Mouse (Mus musculus): ENCODE measurements around the gene Gm10842. TPM values are rescaled to one million over a fixed set of nuclear protein-coding genes. Genes with fewer than 3 reads are reported as not detected.
"Not testable (repeated sequence)": the region's sequence is repeated elsewhere in the genome, so short reads cannot be mapped to it uniquely, and the experiment has no call there.

Gene Gm10842
- polyA plus RNA-seq (2012; rRNA removed), result not detected in 2 replicates

DNA sequence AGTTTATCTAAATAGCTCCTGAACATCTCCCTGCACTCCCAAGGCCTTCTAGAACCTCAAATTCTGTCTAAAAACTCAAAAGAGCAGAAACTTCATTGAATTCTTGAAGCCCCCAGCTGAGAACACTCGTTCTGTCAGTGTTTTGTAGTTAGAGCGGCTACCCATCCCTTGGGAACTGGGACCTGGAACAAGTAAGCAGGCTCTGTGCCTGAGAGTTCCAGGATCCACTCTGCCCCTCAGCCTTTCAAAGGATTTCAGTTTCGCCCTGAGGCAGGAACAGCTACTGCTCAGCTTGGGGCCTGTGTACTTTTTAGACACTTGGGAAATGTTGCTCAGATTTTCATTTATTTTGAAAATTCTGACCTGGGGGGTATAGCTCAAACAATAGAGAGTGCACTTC, at the start of gene Gm10842:
Gene Gm10842, plus strand, starts transcription at position 301 of the 400 bp plus-strand sequence.
- H3K4me1 ChIP-seq (ENCODE audit: control insufficient read depth, insufficient read depth, low read length), result no peaks in the 10 kb centered on the region
- WGBS, result 43% methylated on average over 3 of the region's 3 CpGs
- H3K27ac ChIP-seq (ENCODE audit: insufficient read depth, low read length), result no peak within 1 kb of the TSS
- TF ChIP-seq CTCF (IDR thresholded peaks at IDR 0.05; ENCODE audit: borderline replicate concordance, insufficient read depth, low read depth, low read length) (no peak), POLR2A (IDR thresholded peaks at IDR 0.05; ENCODE audit: borderline replicate concordance, insufficient read depth, low read length) (no peak)
- H3K27me3 ChIP-seq (ENCODE audit: control insufficient read depth, insufficient read depth, low read length), result no peaks in the 10 kb centered on the region
- H3K4me3 ChIP-seq (replicated peaks; ENCODE audit: insufficient read depth, low read depth, low read length), result no peak within 1 kb of the TSS
- no peak for DNase-seq

DNA sequence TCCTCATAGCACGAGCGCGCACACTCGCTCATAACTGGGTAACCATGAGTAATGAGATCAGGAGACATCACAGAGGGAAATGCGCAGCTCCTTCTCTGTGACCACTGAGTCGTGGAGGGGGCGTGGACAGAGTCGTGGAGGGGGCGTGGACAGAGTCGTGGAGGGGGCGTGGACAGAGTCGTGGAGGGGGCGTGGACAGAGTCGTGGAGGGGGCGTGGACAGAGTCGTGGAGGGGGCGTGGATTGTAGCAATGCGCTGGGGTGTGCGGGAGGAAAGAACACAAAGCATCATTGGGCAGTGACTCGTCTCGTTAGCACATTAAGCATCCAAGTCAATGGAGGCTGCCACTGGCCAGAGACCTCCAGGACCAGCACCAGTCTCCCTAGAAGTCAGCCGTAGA, 34.2 kb upstream of the Gm10842 start:
- H3K27ac ChIP-seq (ENCODE audit: insufficient read depth, low read length); H3K27me3 ChIP-seq (ENCODE audit: control insufficient read depth, insufficient read depth, low read length): not testable (repeated sequence)
- 78% methylated on average over 22 of the region's 22 CpGs for whole genome bisulfite sequencing

DNA sequence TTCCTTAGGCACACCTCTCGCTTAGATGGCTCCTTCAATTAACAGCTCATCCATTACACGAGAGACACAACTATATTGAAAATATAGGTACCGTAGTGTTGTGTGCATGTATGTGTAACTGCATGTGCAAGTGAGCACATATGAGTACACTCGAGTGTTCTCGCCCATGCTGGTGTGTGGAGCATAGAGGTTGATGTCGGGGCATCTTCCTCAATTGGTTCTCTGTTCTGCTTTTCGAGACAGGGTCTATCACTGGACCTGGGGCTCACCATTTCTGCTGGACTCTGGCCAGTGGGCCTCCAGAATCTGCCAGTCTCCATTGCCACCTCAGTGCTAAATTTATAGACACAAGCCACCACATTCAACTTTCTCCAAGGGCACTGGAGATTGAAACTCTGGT, 28.9 kb upstream of the Gm10842 start:
- TF ChIP-seq CTCF (IDR thresholded peaks at IDR 0.05; ENCODE audit: borderline replicate concordance, insufficient read depth, low read depth, low read length), result no peak
- no peak for TF ChIP-seq POLR2A (IDR thresholded peaks at IDR 0.05; ENCODE audit: borderline replicate concordance, insufficient read depth, low read length)
- Histone ChIP-seq H3K4me3 (replicated peaks; ENCODE audit: insufficient read depth, low read depth, low read length) (no peak overlapping the region), H3K4me1 (ENCODE audit: control insufficient read depth, insufficient read depth, low read length) (no peaks in the 10 kb centered on the region), H3K27ac (ENCODE audit: insufficient read depth, low read length) (no peak overlapping the region), H3K27me3 (ENCODE audit: control insufficient read depth, insufficient read depth, low read length) (no peaks in the 10 kb centered on the region)
- no peak for DNase-seq
- 86% methylated on average over 7 of the region's 7 CpGs for WGBS

More for the DNA sequence above, 34.2 kb upstream of the Gm10842 start:
- not testable (repeated sequence) for H3K4me1 ChIP-seq (ENCODE audit: control insufficient read depth, insufficient read depth, low read length); H3K4me3 ChIP-seq (replicated peaks; ENCODE audit: insufficient read depth, low read depth, low read length); DNase-seq

DNA sequence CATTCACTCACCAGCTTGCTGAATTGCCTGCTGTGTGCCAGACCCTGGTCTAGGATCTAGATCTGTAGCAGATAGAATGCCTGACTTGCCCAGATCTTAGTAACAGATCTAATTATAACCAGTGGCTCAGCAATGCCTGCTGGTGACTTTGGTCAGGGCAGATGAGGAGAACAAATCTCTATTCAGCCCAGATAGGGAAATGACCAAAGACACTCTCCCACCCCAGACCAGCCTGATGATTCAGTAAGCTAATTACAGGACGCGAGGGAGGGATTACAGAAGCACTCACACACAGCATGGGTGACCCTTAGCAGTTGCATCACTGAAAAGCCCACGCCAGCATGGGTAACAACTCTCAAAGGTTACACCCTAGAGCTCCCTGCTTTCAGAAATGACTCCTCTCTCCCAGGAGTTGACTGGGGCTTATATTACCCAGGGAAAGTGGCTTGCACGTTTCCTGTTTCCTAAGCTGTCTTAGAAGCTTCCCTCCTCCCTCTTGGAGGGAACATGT, 26.1 kb upstream of the Gm10842 start:
- H3K27me3 ChIP-seq (ENCODE audit: control insufficient read depth, insufficient read depth, low read length), result no peaks in the 10 kb centered on the region

DNA sequence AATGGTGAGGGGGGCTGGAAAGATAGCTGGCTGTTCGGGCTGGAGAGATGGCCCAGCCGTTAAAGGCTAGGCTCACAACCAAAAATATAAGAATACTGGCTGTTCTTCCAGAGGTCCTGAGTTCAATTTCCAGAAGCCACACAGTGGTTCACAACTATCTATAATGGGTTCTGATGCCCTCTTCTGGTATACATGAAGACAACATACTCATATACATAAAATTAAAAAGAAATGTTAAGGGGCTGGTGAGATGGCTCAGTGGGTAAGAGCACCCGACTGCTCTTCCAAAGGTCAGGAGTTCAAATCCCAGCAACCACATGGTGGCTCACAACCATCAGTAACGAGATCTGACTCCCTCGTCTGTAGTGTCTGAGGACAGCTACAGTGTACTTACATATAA, 24.9 kb upstream of the Gm10842 start:
- H3K27ac ChIP-seq (ENCODE audit: insufficient read depth, low read length); DNase-seq; H3K27me3 ChIP-seq (ENCODE audit: control insufficient read depth, insufficient read depth, low read length); H3K4me3 ChIP-seq (replicated peaks; ENCODE audit: insufficient read depth, low read depth, low read length); H3K4me1 ChIP-seq (ENCODE audit: control insufficient read depth, insufficient read depth, low read length): not testable (repeated sequence)
- WGBS, result 66% methylated on average over 5 of the region's 5 CpGs

More for the DNA sequence above, 26.1 kb upstream of the Gm10842 start:
- H3K4me3 ChIP-seq (replicated peaks; ENCODE audit: insufficient read depth, low read depth, low read length), result no peak overlapping the region
- H3K27ac ChIP-seq (ENCODE audit: insufficient read depth, low read length), result no peak overlapping the region
- TF ChIP-seq CTCF (IDR thresholded peaks at IDR 0.05; ENCODE audit: borderline replicate concordance, insufficient read depth, low read depth, low read length) (no peak), POLR2A (IDR thresholded peaks at IDR 0.05; ENCODE audit: borderline replicate concordance, insufficient read depth, low read length) (no peak)
- 50% methylated on average over 4 of the region's 4 CpGs for WGBS
- H3K4me1 ChIP-seq (ENCODE audit: control insufficient read depth, insufficient read depth, low read length), result no peaks in the 10 kb centered on the region
- DNase-seq, result no peak

DNA sequence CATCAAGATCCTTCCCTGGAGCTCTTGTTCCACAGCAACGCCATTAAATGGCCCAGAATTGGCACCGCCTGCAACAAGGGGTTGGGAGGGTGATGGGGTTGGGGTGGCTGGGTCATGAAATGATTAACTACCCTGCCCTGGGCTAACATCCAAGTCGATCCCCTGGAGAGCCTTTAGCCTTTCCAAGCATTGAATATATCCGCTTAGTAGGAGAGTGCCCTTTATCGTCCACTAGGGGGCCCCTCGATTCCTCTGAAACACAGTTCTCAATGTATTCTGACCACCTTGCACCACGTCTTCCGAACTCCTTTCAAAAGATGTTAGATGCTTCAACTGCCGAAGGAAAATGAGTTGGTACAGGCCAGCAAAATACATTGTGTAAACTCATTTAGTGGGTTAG, 22.7 kb upstream of the Gm10842 start:
- Histone ChIP-seq H3K27me3 (ENCODE audit: control insufficient read depth, insufficient read depth, low read length) (no peaks in the 10 kb centered on the region), H3K4me1 (ENCODE audit: control insufficient read depth, insufficient read depth, low read length) (peaks cover 7% of the 10 kb centered on the region; the same call in 1 of the 2 replicates), H3K4me3 (replicated peaks; ENCODE audit: insufficient read depth, low read depth, low read length) (no peak overlapping the region), H3K27ac (ENCODE audit: insufficient read depth, low read length) (no peak overlapping the region)
- TF ChIP-seq POLR2A (IDR thresholded peaks at IDR 0.05; ENCODE audit: borderline replicate concordance, insufficient read depth, low read length) (no peak), CTCF (IDR thresholded peaks at IDR 0.05; ENCODE audit: borderline replicate concordance, insufficient read depth, low read depth, low read length) (no peak)
- WGBS, result 4% methylated on average over 9 of the region's 9 CpGs
- DNase-seq, result no peak

DNA sequence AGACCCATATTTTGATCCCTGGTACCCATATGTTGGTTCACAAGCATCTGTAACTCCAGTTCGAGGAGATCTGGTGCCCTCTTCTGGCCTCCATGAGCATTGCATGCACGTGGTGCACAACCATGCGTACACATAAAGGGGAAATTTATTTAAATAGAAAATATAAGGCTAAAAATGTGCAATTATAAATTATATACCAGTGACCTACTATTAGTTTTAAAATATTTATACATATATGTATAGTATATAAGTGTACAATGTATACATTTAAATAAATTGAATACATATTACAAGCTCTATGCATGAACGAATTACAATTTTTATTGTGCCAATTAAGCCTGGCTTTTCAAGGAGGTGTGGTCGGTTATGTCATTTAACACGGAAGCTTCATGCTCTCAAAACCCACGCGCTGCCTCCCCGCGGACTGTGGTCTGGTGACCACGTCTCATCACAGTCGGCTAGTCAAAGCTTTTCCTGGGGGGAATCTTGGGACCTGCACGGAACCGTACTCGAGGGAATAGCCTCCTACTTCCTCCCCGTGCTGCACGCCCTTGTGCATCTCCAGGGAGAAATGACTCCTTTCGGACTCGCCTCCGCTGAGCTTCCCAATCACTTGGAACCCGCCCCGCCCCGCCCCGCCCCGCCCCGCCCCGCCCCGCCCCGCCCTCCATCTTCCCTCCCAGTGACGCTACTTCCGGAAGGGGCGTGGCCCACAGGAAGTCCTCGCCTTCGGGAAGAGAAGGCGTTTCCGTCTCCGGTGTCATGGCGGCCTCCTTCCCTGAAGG, 20.8 kb upstream of the Gm10842 start, which contains the start of gene Mettl2:
Gene Mettl2, plus strand, starts transcription at position 691 of the 785 bp plus-strand sequence.
- peak; percentile 82 to 86 for DNase-seq
- no peak within 1 kb of the TSS for H3K27ac ChIP-seq (ENCODE audit: insufficient read depth, low read length)
- TF ChIP-seq CTCF (IDR thresholded peaks at IDR 0.05; ENCODE audit: borderline replicate concordance, insufficient read depth, low read depth, low read length) (peak; percentile 81), POLR2A (IDR thresholded peaks at IDR 0.05; ENCODE audit: borderline replicate concordance, insufficient read depth, low read length) (peak; percentile 57; the same call in 1 of the 2 replicates)
- peak within 1 kb of the TSS; percentile 90 for H3K4me3 ChIP-seq (replicated peaks; ENCODE audit: insufficient read depth, low read depth, low read length)
- WGBS, result 1% methylated on average over 38 of the region's 38 CpGs
- peaks cover 7% of the 10 kb centered on the region; the same call in 1 of the 2 replicates for H3K4me1 ChIP-seq (ENCODE audit: control insufficient read depth, insufficient read depth, low read length)
- H3K27me3 ChIP-seq (ENCODE audit: control insufficient read depth, insufficient read depth, low read length), result no peaks in the 10 kb centered on the region

DNA sequence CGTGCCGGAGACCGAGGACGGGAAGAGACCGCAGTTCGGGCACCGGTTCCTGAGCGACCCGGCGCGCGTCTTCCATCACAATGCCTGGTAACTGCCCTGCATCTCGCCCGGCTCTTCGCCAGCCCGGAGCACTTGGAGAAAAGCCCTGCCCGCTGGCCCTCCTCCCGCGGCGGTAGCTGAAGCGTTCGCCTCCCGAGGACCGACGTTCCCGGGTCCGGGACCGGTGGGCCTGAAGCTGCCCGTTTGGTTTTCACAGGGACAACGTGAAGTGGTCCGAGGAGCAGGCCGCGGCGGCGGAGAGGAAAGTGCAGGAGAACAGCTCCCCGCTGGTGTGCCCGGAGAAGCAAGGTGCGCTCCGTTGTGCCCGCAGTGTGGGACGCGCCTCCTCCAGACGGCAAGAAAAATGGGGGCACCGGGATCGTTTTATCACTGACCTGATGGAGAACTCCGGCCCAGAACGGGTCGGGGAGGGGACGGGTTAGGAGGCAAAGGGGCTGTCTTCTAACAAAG, 20.1 kb upstream of the Gm10842 start:
- WGBS, result 1% methylated on average over 49 of the region's 49 CpGs
- Histone ChIP-seq H3K4me3 (replicated peaks; ENCODE audit: insufficient read depth, low read depth, low read length) (peak overlapping the region; percentile 90), H3K27me3 (ENCODE audit: control insufficient read depth, insufficient read depth, low read length) (no peaks in the 10 kb centered on the region), H3K4me1 (ENCODE audit: control insufficient read depth, insufficient read depth, low read length) (peaks cover 7% of the 10 kb centered on the region; the same call in 1 of the 2 replicates), H3K27ac (ENCODE audit: insufficient read depth, low read length) (no peak overlapping the region)
- TF ChIP-seq CTCF (IDR thresholded peaks at IDR 0.05; ENCODE audit: borderline replicate concordance, insufficient read depth, low read depth, low read length) (no peak), POLR2A (IDR thresholded peaks at IDR 0.05; ENCODE audit: borderline replicate concordance, insufficient read depth, low read length) (no peak)
- no peak for DNase-seq
